Mouse (Mus musculus): Measurements from ENCODE around the gene Rora.

Gene Rora

GRCm38 (mm10) chr9:68972277-68972676, 318.7 kb downstream of the Rora start:
- Histone ChIP-seq H3K36me3 (ENCODE audit: control insufficient read depth, insufficient read depth, low read length, poor library complexity, severe bottlenecking) (no peaks in the 10 kb centered on the region), H3K27me3 (ENCODE audit: control insufficient read depth, insufficient read depth, low read length, poor library complexity, severe bottlenecking) (no peaks in the 10 kb centered on the region)
- no peak for DNase-seq (ENCODE audit: low read depth, low spot score)

GRCm38 (mm10) chr9:68974517-68974916, 320.9 kb downstream of the Rora start:
- no peaks in the 10 kb centered on the region for H3K36me3 ChIP-seq (ENCODE audit: control insufficient read depth, insufficient read depth, low read length, poor library complexity, severe bottlenecking)
- H3K27me3 ChIP-seq (ENCODE audit: control insufficient read depth, insufficient read depth, low read length, poor library complexity, severe bottlenecking) = no peaks in the 10 kb centered on the region
- no peak for DNase-seq (ENCODE audit: low read depth, low spot score)

DNA sequence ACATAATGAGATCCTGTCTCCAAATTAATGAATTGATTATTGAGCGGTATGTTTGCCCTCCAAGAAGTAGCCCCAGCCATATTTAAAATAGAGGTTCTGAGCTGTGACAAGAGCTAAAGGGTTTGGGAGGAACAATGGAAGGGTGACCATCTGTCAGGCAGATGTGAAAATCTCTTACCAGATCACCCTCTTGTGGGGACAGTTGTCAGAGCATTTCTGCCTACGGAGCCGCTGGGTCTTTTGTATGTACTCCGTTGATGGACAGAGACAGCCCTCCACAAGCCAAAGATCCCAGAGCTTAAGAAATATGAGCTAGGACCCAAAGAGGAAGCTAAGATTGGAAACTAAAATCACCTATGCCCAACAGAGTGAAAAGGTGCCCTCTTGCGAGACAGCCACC, 322.6 kb downstream of the Rora start:
- H3K36me3 ChIP-seq (ENCODE audit: control insufficient read depth, insufficient read depth, low read length, poor library complexity, severe bottlenecking) = no peaks in the 10 kb centered on the region
- H3K27me3 ChIP-seq (ENCODE audit: control insufficient read depth, insufficient read depth, low read length, poor library complexity, severe bottlenecking) = no peaks in the 10 kb centered on the region
- DNase-seq (ENCODE audit: low read depth, low spot score) = no peak

- Histone ChIP-seq H3K36me3 (ENCODE audit: control insufficient read depth, insufficient read depth, low read length, poor library complexity, severe bottlenecking) (no peaks in the 10 kb centered on the region), H3K27me3 (ENCODE audit: control insufficient read depth, insufficient read depth, low read length, poor library complexity, severe bottlenecking) (no peaks in the 10 kb centered on the region)
- no peak for DNase-seq (ENCODE audit: low read depth, low spot score)
Measured at GRCm38 (mm10) chr9:68976851-68977250, 323.3 kb downstream of the Rora start.

- no peak for DNase-seq (ENCODE audit: low read depth, low spot score)
- no peaks in the 10 kb centered on the region for H3K27me3 ChIP-seq (ENCODE audit: control insufficient read depth, insufficient read depth, low read length, poor library complexity, severe bottlenecking)
- no peaks in the 10 kb centered on the region for H3K36me3 ChIP-seq (ENCODE audit: control insufficient read depth, insufficient read depth, low read length, poor library complexity, severe bottlenecking)
Measured at GRCm38 (mm10) chr9:68978656-68979055, 325.1 kb downstream of the Rora start.

DNA sequence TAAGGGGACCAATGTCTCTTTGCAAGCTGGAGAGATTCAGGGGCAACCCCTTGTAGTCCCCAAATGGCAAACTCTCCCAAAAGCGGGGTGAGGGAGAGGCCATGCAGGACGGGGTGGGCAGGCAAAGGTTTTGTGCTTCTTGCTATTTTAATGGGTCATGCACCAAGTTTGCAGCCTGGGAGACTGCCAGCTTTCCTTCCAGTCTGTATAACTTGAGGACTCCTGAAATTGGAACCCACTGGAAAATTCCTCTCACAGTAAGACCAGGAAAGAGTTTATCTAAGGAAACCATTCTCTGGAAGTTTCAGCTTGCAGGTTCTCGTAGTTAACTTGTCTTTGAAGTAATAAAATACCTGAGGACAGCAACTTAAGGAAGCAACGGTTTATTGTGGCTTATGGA, 326.5 kb downstream of the Rora start:
- no peaks in the 10 kb centered on the region for H3K36me3 ChIP-seq (ENCODE audit: control insufficient read depth, insufficient read depth, low read length, poor library complexity, severe bottlenecking)
- H3K27me3 ChIP-seq (ENCODE audit: control insufficient read depth, insufficient read depth, low read length, poor library complexity, severe bottlenecking) = no peaks in the 10 kb centered on the region
- no peak for DNase-seq (ENCODE audit: low read depth, low spot score)

GRCm38 (mm10) chr9:68985046-68985445, 331.5 kb downstream of the Rora start:
- no peaks in the 10 kb centered on the region for H3K27me3 ChIP-seq (ENCODE audit: control insufficient read depth, insufficient read depth, low read length, poor library complexity, severe bottlenecking)
- DNase-seq (ENCODE audit: low read depth, low spot score) = no peak

DNA sequence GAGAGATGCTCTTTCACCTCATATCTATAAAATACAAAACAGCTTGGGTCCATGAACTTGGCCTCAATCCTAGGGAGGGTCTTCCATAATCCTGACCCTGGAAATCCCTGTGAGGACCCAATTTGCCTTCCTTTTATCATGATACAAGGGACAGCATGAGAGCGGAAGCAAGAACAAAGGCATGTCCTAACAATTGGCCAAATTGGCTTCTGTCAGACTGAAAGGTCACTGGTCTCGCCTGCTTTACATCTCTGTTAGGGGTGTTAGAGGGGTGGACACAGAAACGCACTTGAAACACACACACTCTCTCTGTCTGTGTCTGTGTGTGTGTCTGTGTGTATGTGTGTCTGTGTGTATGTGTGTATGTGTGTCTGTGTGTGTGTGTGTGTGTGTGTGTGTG, 332.2 kb downstream of the Rora start:
- DNase-seq (ENCODE audit: low read depth, low spot score) = no peak
- H3K36me3 ChIP-seq (ENCODE audit: control insufficient read depth, insufficient read depth, low read length, poor library complexity, severe bottlenecking) = no peaks in the 10 kb centered on the region
- H3K27me3 ChIP-seq (ENCODE audit: control insufficient read depth, insufficient read depth, low read length, poor library complexity, severe bottlenecking) = no peaks in the 10 kb centered on the region

More at GRCm38 (mm10) chr9:68985046-68985445, 331.5 kb downstream of the Rora start:
- H3K36me3 ChIP-seq (ENCODE audit: control insufficient read depth, insufficient read depth, low read length, poor library complexity, severe bottlenecking) = no peaks in the 10 kb centered on the region

GRCm38 (mm10) chr9:68987290-68988042, 333.9 kb downstream of the Rora start:
- no peak for DNase-seq (ENCODE audit: low read depth, low spot score)

DNA sequence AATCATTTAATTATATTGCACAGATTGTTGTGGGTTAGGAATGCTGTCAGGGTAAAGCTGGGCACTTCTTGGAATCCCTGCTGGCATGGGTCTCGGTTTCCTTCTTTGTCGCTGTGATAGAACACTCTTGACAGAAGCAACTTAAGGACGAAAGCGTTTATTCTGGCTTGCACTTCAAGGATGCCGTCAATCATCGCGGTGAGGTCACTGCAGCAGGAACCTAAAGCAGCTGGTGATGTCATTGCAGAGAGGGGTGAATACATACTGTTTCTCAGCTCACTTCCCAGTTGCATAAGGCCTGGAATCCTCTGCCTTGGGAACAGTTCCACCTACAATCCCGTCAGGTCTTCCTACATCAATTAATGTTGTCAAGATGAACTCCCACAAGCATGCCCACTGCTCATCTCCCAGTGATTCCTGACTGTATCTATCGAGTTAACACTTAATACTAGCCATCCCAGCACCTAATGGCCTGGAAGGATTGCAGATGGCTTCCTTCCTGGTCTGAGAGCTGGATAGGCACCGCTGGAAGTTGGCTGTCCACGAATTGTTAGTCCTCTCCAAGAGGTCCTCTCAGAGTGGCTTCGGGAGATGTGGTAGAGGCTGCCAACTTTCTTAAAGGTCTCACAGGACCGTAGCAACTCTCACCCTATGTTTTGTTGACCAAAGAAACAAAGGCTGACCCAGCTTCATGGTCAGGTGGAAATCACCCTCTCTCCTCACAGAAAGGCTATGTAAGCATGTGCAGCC, 334.8 kb downstream of the Rora start:
- Histone ChIP-seq H3K27me3 (ENCODE audit: control insufficient read depth, insufficient read depth, low read length, poor library complexity, severe bottlenecking) (no peaks in the 10 kb centered on the region), H3K36me3 (ENCODE audit: control insufficient read depth, insufficient read depth, low read length, poor library complexity, severe bottlenecking) (no peaks in the 10 kb centered on the region)
- DNase-seq (ENCODE audit: low read depth, low spot score) = no peak

More at GRCm38 (mm10) chr9:68987290-68988042, 333.9 kb downstream of the Rora start:
- Histone ChIP-seq H3K36me3 (ENCODE audit: control insufficient read depth, insufficient read depth, low read length, poor library complexity, severe bottlenecking) (no peaks in the 10 kb centered on the region), H3K27me3 (ENCODE audit: control insufficient read depth, insufficient read depth, low read length, poor library complexity, severe bottlenecking) (no peaks in the 10 kb centered on the region)

DNA sequence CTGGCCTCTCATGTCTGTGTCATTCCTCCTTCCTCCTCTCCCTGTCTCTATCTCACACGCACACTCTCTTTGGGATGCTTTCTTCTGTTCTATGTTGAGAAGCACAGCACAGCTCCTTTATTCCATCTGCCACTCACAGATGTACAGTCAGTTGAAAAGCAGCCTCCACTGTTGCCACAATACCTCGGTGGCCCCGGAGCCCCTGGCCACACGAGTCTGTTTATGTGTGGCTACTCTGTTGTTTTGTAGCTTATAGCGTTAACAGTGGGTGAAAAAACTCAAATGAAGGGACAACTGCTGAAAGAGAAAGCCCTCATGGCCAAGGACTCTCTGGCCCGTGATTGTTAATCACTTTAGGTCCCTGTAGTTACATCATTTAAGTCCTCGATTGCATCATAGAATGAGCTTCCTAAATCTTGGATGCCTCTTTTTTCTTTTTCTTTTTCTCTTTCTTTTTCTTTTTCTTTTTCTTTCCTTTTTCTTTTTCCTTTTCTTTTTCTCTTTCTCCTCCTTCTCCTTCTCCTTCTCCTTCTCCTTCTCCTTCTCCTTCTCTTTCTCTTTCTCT, 336.4 kb downstream of the Rora start:
- DNase-seq (ENCODE audit: low read depth, low spot score) = no peak
- no peaks in the 10 kb centered on the region for H3K27me3 ChIP-seq (ENCODE audit: control insufficient read depth, insufficient read depth, low read length, poor library complexity, severe bottlenecking)
- no peaks in the 10 kb centered on the region for H3K36me3 ChIP-seq (ENCODE audit: control insufficient read depth, insufficient read depth, low read length, poor library complexity, severe bottlenecking)

- Histone ChIP-seq H3K27me3 (ENCODE audit: control insufficient read depth, insufficient read depth, low read length, poor library complexity, severe bottlenecking) (no peaks in the 10 kb centered on the region), H3K36me3 (ENCODE audit: control insufficient read depth, insufficient read depth, low read length, poor library complexity, severe bottlenecking) (no peaks in the 10 kb centered on the region)
- no peak for DNase-seq (ENCODE audit: low read depth, low spot score)
Measured at GRCm38 (mm10) chr9:68993881-68994280, 340.3 kb downstream of the Rora start.

GRCm38 (mm10) chr9:68998961-68999360, 345.4 kb downstream of the Rora start:
- Histone ChIP-seq H3K27me3 (ENCODE audit: control insufficient read depth, insufficient read depth, low read length, poor library complexity, severe bottlenecking) (no peaks in the 10 kb centered on the region), H3K36me3 (ENCODE audit: control insufficient read depth, insufficient read depth, low read length, poor library complexity, severe bottlenecking) (no peaks in the 10 kb centered on the region)
- no peak for DNase-seq (ENCODE audit: low read depth, low spot score)

GRCm38 (mm10) chr9:69004514-69004913, 350.9 kb downstream of the Rora start:
- H3K36me3 ChIP-seq (ENCODE audit: control insufficient read depth, insufficient read depth, low read length, poor library complexity, severe bottlenecking) = no peaks in the 10 kb centered on the region
- H3K27me3 ChIP-seq (ENCODE audit: control insufficient read depth, insufficient read depth, low read length, poor library complexity, severe bottlenecking) = no peaks in the 10 kb centered on the region; the same call in 1 of the 2 replicates
- DNase-seq (ENCODE audit: low read depth, low spot score) = no peak

- Histone ChIP-seq H3K36me3 (ENCODE audit: control insufficient read depth, insufficient read depth, low read length, poor library complexity, severe bottlenecking) (no peaks in the 10 kb centered on the region), H3K27me3 (ENCODE audit: control insufficient read depth, insufficient read depth, low read length, poor library complexity, severe bottlenecking) (no peaks in the 10 kb centered on the region; the same call in 1 of the 2 replicates)
- no peak for DNase-seq (ENCODE audit: low read depth, low spot score)
Measured at GRCm38 (mm10) chr9:69006666-69007065, 353.1 kb downstream of the Rora start.

Data from splenic B cell, adult 2 months (primary cell).